Mouse (Mus musculus) heart, embryonic 11.5 days (tissue): ENCODE results near the gene Sema3d. TPM values are rescaled to one million over a fixed set of nuclear protein-coding genes. Genes with fewer than 3 reads are reported as not detected.
A peak's percentile ranks its signal among the peaks of the same experiment; 100 is the strongest.

Source experiments
- ATAC-seq: fragments of 200-750 bp; cut with Nextera tagmentation; replicated peaks from 2 replicates; pipeline ENCODE4 v1.8.0; 2017; ENCODE audit warnings: moderate library complexity; ENCODE audit not compliant: insufficient number of reproducible peaks, low FRiP score, low TSS enrichment
- H3K27ac ChIP-seq: fragments of 300-500 bp; sonication (generic); 2 replicates; pipeline ENCODE4 v1.5.1; 2014; ENCODE audit warnings: mild to moderate bottlenecking, low read depth, low read length
- H3K27me3 ChIP-seq: fragments of 300-500 bp; sonication (generic); 2 replicates; pipeline ENCODE4 v1.6.1; 2014; ENCODE audit warnings: mild to moderate bottlenecking, low read length, mixed read lengths; ENCODE audit not compliant: control insufficient read depth, insufficient read depth
- H3K36me3 ChIP-seq: fragments of 300-500 bp; sonication (generic); 2 replicates; pipeline ENCODE4 v1.6.1; 2014; ENCODE audit warnings: mild to moderate bottlenecking, low read length, moderate library complexity, mixed read lengths; ENCODE audit not compliant: control insufficient read depth, insufficient read depth
- H3K4me1 ChIP-seq: fragments of 300-500 bp; sonication (generic); 2 replicates; pipeline ENCODE4 v1.6.1; 2014; ENCODE audit warnings: low read length; ENCODE audit not compliant: control insufficient read depth, insufficient read depth
- H3K4me2 ChIP-seq: fragments of 300-500 bp; sonication (generic); 2 replicates; pipeline ENCODE4 v1.6.1; 2014; ENCODE audit warnings: mild to moderate bottlenecking, moderate library complexity
- H3K4me3 ChIP-seq: fragments of 300-500 bp; sonication (generic); 2 replicates; pipeline ENCODE4 v1.5.1; 2014; ENCODE audit warnings: low read depth, low read length
- H3K9ac ChIP-seq: fragments of 300-500 bp; sonication (generic); 2 replicates; pipeline ENCODE4 v1.6.1; 2014; ENCODE audit warnings: mild to moderate bottlenecking, low read depth, low read length, moderate library complexity
- H3K9me3 ChIP-seq: fragments of 300-500 bp; sonication (generic); replicated peaks from 2 replicates; pipeline ENCODE4 v1.6.1; 2016; ENCODE audit warnings: low read length; ENCODE audit not compliant: control insufficient read depth
- WGBS: fragments of 180-500 bp; shearing (Covaris S2); extraction: QIAGEN DNeasy Blood & Tissue Kit; methylation state at CpG from one replicate; pipeline ENCODE4 v1.1.7; 2014; ENCODE audit not compliant: insufficient replicate concordance; 5-methylcytosine and 5-hydroxymethylcytosine counted together
- polyA plus RNA-seq: library from polyadenylated mRNA; unstranded; fragments of >200 nt; fragmentation: Nextera tagmentation; extraction: Ambion mirVana; gene quantifications from 2 replicates; pipeline ENCODE4 v1.2.1, GENCODE M21; 2014

Sema3d gene
- polyA plus RNA-seq, 1 experiment from 2014 or later: 11.9 TPM

GRCm38 (mm10) chr5:12475639-12475916, 92.4 kb downstream of the Sema3d start:
- Histone ChIP-seq H3K4me1 (no peaks in the 10 kb centered on the region), H3K4me2 (no peak overlapping the region), H3K4me3 (no peak overlapping the region), H3K9ac (no peak overlapping the region), H3K36me3 (no peaks in the 10 kb centered on the region), H3K27ac (no peak overlapping the region), H3K27me3 (no peaks in the 10 kb centered on the region), H3K9me3 (no peaks in the 10 kb centered on the region)
- no peak for ATAC-seq
- WGBS: 69% methylated on average over 4 of the region's 4 CpGs

DNA sequence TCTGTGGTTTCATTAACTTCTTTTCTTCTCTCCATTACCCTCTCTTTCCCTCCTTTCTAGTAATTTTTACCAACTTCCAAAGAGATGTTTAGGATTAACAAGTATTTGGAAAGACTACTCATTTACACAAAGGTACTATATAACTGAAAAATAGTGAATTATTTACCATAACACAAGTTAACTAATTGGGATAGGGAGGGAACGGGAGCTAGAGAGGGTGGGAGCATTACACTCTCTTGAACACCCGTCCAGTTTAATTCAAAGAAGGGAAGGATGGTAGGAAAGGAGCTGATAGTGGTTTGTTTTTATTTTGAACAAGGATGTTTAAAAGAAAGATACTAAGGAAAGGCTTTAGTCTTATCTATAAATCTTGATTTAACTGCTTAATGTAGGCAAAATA, 104.7 kb downstream of the Sema3d start:
- H3K36me3 ChIP-seq: no peaks in the 10 kb centered on the region
- H3K4me2 ChIP-seq: no peak overlapping the region
- H3K27ac ChIP-seq: no peak overlapping the region
- no peaks in the 10 kb centered on the region for H3K27me3 ChIP-seq
- no peak overlapping the region for H3K9ac ChIP-seq
- 65% methylated on average over 2 of the region's 2 CpGs for WGBS
- H3K4me3 ChIP-seq: no peak overlapping the region
- ATAC-seq: no peak
- no peaks in the 10 kb centered on the region for H3K4me1 ChIP-seq
- no peaks in the 10 kb centered on the region for H3K9me3 ChIP-seq

DNA sequence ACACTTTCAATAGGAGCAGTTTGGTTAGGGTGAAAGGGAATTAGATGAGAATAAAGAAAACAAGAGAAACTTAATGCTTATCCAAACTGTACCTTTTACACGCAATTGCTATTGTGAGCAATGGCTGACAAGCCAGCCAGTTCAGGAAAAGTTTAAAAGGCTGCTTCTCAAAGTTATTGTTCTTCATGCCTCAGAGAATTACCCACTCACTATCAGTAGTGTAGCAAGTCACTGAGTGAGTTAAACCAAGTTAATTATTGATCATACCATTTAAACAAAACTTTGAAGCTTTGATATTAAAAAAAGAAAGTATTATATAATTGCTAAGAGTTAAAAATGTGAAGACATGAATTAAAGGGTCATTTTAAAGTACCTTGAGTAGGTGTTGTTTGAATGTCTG, 108.5 kb downstream of the Sema3d start:
- Histone ChIP-seq H3K9ac (no peak overlapping the region), H3K36me3 (no peaks in the 10 kb centered on the region), H3K9me3 (no peaks in the 10 kb centered on the region), H3K4me3 (no peak overlapping the region), H3K4me2 (no peak overlapping the region), H3K27ac (no peak overlapping the region), H3K27me3 (no peaks in the 10 kb centered on the region), H3K4me1 (no peaks in the 10 kb centered on the region)
- WGBS: 87% methylated on average over 1 of the region's 1 CpGs
- ATAC-seq: no peak

DNA sequence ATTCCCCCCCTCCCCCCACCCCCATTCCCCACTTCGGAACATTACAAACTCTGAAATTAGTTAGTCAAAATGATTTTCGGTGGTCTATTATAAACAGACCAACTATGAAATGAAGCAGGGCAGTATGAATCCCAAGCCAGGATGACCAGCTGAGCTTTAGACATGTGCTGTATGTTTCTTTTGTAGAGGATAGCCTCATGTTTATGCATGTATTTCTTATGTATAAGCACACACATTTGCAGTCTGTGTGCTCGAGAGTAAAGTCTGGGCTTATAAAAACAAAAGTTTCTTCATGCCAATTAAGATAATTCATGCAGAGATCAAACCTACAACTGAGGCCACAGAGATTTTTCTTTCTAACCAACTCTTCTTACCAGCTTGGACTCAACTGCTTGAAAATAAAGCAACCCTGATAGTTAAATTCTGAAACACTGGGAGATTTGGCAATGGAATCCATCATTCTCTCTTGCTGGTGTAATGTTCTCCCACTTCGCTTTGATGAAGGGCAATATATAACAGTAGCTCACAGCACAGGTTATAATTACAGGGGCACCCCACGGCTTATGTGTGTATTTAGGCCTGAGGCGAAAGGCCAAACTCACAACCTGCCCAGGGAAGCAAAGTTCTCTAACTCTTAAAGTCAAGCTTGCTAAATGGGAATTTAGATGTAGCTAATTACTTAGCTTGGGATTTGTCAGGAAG, 115.2 kb downstream of the Sema3d start:
- Histone ChIP-seq H3K27ac (no peak overlapping the region), H3K4me2 (no peak overlapping the region), H3K36me3 (no peaks in the 10 kb centered on the region), H3K4me3 (no peak overlapping the region), H3K4me1 (0 out of 2 replicates have a peak, but pooled peaks cover 6% of the 10 kb centered on the region), H3K27me3 (no peaks in the 10 kb centered on the region), H3K9ac (no peak overlapping the region), H3K9me3 (no peaks in the 10 kb centered on the region)
- WGBS: 81% methylated on average over 6 of the region's 6 CpGs
- no peak for ATAC-seq

- H3K27ac ChIP-seq: no peak overlapping the region
- no peak overlapping the region for H3K4me3 ChIP-seq
- no peaks in the 10 kb centered on the region for H3K27me3 ChIP-seq
- no peaks in the 10 kb centered on the region for H3K36me3 ChIP-seq
- no peak overlapping the region for H3K4me2 ChIP-seq
- no peak for ATAC-seq
- H3K4me1 ChIP-seq: 0 out of 2 replicates have a peak, but pooled peaks cover 6% of the 10 kb centered on the region
- no peaks in the 10 kb centered on the region for H3K9me3 ChIP-seq
- no peak overlapping the region for H3K9ac ChIP-seq
- 92% methylated on average over 5 of the region's 5 CpGs for WGBS
Measured at GRCm38 (mm10) chr5:12499037-12499436, 115.9 kb downstream of the Sema3d start.

GRCm38 (mm10) chr5:12499791-12500504, 116.8 kb downstream of the Sema3d start:
- ATAC-seq: no peak
- H3K9me3 ChIP-seq: no peaks in the 10 kb centered on the region
- peak overlapping the region; percentile 17; the same call in 1 of the 2 replicates for H3K27ac ChIP-seq
- no peak overlapping the region for H3K4me3 ChIP-seq
- no peaks in the 10 kb centered on the region for H3K27me3 ChIP-seq
- 42% methylated on average over 6 of the region's 6 CpGs for WGBS
- no peaks in the 10 kb centered on the region for H3K36me3 ChIP-seq
- H3K4me1 ChIP-seq: 0 out of 2 replicates have a peak, but pooled peaks cover 6% of the 10 kb centered on the region
- H3K4me2 ChIP-seq: no peak overlapping the region
- no peak overlapping the region for H3K9ac ChIP-seq

DNA sequence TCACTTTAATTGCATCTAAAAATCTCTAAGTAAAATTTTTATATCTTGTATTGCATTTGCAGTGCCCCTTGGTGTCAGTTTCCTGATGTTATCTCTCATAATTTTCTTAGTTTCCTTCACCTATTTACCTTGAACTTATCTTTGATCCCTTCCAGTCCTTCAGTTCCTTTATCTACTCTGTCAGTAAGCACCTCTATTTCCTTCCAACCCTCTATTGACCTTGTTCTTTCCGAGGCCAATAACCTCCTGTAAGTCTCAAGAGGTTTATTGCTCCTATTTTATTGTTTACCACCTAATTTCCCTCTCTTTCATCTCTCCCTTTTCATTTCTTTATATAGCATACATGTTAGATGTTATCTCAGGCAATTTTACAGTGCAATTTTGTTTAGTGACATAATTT, 129.3 kb downstream of the Sema3d start:
- H3K4me1 ChIP-seq: peaks cover 5% of the 10 kb centered on the region; the same call in 1 of the 2 replicates
- no peak overlapping the region for H3K9ac ChIP-seq
- H3K36me3 ChIP-seq: no peaks in the 10 kb centered on the region
- 25% methylated on average over 1 of the region's 1 CpGs for WGBS
- no peak overlapping the region for H3K4me3 ChIP-seq
- H3K27ac ChIP-seq: no peak overlapping the region
- H3K27me3 ChIP-seq: no peaks in the 10 kb centered on the region
- no peak for ATAC-seq
- H3K9me3 ChIP-seq: no peaks in the 10 kb centered on the region
- H3K4me2 ChIP-seq: no peak overlapping the region

DNA sequence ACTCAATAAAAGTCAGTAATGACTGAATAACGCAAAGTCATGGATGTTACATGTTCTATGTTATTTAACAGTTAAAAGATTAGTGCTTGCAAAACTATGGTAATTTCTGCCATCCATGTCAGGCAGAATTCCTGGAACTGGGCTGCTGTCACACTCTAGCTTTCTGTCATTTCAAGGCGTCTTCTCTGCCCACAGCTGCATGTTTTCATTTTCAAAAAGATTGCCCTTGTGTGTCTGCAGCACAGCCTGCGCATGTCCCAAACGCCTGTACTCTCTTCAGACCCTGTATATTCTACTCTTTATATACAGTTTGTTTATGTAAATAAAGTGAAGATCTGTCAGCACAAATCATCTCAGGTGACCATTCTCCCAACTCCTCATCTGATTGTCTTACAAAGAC, 132.1 kb downstream of the Sema3d start:
- H3K27me3 ChIP-seq: no peaks in the 10 kb centered on the region
- no peak for ATAC-seq
- no peaks in the 10 kb centered on the region for H3K9me3 ChIP-seq
- H3K4me2 ChIP-seq: no peak overlapping the region
- WGBS: 82% methylated on average over 4 of the region's 4 CpGs
- H3K4me3 ChIP-seq: no peak overlapping the region
- no peak overlapping the region for H3K27ac ChIP-seq
- H3K36me3 ChIP-seq: no peaks in the 10 kb centered on the region
- no peaks in the 10 kb centered on the region for H3K4me1 ChIP-seq
- no peak overlapping the region for H3K9ac ChIP-seq
